Mouse (Mus musculus) layer of hippocampus, postnatal 36 days (tissue): ENCODE measurements at regions not wholly inside any gene's neighbourhood (a gene's known extent, or its start where the extent isn't known, plus 50 kb on each side); places are given as distances from the start of the nearest gene placed in this dataset.

Experiments
- DNase-seq, 2 experiments: peaks; one replicate each; pipeline ENCODE4 v3.0.0; 2022

DNA sequence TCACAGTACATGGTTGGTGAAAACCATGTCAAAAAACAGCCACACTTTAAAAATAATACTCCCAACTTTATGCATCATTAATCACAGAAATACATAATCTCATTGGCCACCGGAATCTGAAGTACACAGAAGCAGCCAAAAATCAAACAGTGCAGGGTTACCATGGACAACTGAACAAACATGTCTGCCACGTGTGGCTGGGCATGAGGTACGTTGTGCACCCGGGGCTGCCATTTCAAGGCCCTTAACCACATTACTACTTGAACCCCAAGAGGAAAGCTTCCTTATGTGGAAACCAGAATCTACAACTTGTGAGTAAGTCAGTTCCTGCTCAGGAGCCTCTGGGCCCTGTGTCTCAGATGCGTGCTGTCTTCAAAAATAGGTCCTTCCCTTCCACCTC, 289.9 kb downstream of the Fam49a start:
- DNase-seq: no peak

DNA sequence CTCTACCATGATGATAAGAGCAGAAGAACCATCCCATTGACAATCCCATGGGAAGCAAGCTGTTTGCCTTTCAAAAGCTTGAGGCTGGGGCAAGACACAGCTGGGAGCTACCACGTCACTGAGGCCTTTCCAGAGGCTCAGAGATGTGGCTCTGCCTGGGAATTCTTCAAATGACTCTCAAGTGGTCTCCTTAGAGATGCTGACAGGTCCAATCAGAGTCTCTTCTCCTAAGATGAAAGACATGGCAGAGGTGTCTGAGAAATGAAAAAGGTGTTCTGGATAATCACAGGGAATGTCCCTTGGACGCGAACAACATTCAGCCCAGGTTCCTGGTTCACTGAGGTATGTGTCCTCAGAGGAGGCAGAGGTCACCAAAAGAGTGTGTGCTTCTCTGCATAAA, 287.7 kb downstream of the Fam49a start:
- DNase-seq: no peak

DNA sequence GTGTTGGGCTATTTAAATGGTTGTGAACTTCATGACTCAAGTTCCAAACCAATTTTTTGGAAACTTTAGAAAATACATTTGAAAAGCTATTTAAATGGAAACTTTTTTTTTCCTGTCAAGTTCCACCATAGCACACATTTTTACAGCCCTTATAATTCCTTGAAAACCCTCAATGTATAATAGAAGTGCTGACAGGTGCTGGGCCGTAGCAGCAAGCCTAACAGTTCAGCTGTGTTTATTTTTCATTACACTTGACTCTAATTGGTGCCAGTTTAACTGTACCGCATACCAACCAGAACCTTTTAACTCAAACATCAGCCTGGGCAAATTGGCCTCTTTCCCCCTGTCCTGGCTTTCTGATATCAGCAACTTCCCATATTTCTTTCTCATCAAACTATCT, 286.7 kb downstream of the Fam49a start:
- no peak for DNase-seq

DNA sequence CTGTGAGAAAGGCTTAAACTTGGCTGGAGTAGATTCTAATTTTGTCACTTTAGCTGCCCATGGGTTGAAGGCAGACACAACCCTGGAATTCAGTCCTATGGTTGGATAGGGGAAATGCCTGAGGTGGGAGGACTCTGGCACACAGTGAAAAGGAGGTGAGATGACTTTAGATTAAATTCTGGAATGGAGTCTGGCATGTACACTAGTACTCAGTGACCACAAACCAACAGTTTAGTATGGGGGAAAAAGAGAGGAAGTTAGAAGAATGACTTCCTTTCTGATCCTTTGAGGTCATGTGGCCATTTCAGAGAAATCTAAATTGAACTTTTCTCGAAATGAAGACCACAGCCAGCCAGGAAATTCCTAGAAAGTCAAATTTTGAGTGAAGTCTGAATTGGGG, 285.5 kb downstream of the Fam49a start:
- DNase-seq: no peak

DNA sequence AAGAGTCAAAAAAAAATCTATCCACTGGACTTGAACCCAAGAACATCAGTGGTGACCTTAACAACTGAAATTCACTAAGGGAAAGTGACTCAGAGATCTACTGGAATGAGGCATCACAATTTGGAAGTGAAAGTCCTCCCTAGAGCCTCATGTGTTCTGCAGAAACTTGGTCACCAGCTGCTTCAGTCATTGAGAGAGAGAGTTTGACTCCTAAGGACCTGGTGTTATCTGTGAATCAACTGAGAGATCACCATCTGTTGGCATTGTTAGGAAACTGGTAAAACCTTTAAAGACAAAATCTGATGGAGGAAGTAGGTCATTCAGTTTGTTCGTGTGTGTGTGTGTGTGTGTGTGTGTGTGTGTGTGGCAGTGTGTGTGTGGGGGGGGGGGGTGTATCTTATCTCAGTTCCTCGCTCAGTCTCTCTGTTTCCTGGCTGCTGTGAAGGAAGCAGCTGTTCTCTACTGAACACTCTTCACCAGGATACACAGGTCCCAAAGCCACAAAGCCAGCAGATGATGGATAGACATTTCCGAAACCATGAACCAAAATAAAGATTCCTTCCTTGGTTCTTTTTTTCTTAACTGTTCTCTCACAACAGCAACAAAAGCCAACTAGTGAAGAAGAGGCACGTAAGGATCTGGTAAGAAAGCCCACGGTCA, 284.6 kb downstream of the Fam49a start:
- DNase-seq: no peak

GRCm38 (mm10) chr12:12541076-12542070, 279.4 kb downstream of the Fam49a start:
- no peak for DNase-seq

DNA sequence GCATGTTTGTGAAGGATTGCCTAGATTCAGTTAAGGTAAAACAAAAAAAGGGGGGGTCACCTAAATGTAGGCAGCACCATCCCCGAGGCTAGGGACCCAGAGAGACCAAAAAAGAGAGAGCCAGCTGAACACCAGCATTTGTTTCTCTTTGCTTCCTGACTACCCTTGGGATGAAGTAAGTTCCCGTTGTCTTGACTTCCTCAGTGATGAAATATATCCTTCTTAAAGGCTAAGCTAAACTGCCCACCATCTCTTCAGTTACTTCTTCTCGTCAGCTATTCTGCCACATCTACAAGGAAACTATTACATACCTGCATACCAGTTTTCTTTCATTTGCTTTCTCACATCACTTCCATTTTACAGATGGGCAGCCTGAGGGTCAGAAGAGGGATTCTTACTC, 277.4 kb downstream of the Fam49a start:
- DNase-seq: no peak

GRCm38 (mm10) chr12:12534779-12535178, 272.8 kb downstream of the Fam49a start:
- no peak for DNase-seq

DNA sequence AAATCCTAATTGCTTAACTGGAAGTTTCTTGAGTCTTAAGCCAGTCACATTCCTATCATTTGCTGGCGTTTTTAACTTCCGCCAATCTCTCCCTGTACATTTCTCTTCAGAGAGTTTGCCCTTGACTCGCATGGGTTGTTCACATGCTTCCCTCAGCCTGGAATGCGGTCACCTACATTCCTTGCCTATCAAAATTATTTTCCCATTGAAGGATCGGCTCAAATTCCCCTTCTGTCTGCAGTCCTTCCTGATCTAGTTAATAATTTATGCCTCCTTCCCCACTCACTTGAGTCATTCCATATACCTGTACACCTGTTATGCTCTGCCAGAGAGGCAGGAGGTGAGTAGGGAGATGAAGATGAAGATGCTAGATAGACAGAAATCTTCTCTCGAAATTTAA, 268.9 kb downstream of the Fam49a start:
- no peak for DNase-seq

GRCm38 (mm10) chr12:12529541-12529940, 267.6 kb downstream of the Fam49a start:
- no peak for DNase-seq

GRCm38 (mm10) chr12:12528478-12528981, 266.6 kb downstream of the Fam49a start:
- DNase-seq: no peak

DNA sequence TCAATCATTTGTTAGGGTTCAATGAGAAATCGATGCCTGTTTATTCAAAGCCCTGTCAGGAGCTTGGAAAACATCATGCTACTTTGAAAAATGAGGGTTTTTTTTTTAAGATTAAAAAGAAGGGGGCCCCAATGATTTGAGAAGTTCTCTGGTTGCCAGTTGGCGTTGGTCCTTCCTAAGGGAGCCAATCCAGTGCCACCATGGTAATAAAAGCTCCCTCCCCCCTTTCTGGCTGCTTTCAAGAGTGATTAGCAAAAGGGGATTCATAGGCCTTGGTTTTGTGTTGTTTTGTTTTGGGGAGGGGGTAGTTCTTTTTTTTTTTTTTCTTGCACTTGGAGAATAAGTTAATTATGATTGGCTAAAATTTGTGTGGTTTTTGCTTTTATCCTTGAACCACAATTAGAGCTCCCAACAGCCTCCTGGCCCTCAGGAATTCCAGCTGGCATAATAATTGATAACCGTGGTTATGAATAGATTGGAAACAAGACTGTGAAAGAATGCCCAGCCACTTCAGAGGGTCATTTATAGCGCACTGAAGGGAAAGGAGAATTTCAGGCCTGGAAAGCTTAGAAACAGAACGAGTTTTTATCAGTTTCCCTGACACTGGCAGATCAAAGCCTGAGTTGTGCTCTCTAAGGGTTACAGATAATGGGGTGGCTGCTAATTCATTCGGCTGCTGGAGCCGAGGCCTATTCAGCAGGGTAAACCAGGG, 266.0 kb downstream of the Fam49a start:
- no peak for DNase-seq

DNA sequence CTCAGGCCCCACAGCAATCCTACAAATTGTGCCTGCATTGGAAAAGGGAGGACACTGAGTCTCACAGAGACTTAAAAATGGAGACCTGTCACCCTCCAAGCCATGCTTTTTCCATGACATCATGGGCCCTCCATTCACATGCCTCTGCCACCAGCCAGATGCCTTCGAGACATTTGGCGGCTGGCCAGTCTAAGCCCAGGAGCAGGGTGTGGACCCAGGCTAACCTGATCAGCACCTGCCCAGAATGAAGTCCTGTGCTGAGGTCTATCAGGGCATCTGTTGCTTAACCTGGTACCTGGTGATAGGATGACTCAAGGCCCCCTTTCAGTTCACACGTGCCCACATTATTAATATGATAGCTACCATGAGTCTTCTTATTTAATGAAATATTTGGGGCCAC, 265.4 kb downstream of the Fam49a start:
- no peak for DNase-seq

DNA sequence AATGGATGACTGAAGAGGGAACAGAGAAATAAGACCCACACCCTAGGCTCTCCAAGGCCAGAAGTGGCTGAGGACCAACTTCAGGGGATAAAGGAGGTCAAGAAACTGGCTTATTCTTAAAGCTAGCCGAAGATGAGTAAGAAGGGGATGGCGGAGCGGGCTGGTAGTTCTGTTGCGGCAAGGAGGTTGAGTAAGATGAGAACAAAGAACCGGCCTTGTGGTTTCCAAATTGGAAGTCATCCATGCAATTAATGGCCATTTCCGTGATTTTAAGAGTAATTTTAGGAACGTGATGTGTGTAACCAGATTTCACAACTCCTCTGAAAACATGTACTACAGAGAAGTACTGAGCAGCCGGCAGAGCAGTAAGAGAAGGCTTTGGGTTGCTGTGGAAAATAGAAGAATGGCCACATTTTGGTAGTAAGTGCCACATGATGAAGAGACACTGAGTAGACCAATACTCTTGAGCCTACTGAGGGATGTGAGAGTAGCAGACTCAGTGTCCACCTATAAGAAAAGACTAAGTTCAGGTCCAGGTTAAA, 258.4 kb downstream of the Fam49a start:
- DNase-seq: no peak

- DNase-seq: no peak
Measured at GRCm38 (mm10) chr12:12518490-12519070, 256.6 kb downstream of the Fam49a start.

DNA sequence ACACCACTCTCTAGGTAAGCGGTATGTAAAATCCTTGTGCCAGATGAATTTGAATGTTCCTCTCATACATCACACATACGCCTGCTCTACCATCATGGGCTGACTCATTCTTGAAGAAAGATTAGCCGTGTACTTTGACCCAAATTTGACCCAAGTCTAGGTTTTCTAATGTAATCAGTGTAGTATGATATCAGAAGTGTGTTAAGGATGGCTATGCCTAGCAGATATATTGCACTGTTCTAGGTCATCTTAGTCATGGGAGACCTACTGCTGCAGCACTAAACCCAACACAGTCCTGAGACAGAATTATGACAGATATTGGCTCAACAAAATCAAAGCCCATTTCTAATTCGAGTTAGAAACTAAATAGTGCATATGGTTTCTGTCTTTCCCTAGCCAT, 255.1 kb downstream of the Fam49a start:
- no peak for DNase-seq

- no peak for DNase-seq
Measured at GRCm38 (mm10) chr12:12510764-12511163, 248.8 kb downstream of the Fam49a start.

GRCm38 (mm10) chr12:12509164-12509937, 247.4 kb downstream of the Fam49a start:
- no peak for DNase-seq

GRCm38 (mm10) chr12:12508487-12509125, 246.7 kb downstream of the Fam49a start:
- DNase-seq: no peak

GRCm38 (mm10) chr12:12506671-12507070, 244.7 kb downstream of the Fam49a start:
- no peak for DNase-seq

DNA sequence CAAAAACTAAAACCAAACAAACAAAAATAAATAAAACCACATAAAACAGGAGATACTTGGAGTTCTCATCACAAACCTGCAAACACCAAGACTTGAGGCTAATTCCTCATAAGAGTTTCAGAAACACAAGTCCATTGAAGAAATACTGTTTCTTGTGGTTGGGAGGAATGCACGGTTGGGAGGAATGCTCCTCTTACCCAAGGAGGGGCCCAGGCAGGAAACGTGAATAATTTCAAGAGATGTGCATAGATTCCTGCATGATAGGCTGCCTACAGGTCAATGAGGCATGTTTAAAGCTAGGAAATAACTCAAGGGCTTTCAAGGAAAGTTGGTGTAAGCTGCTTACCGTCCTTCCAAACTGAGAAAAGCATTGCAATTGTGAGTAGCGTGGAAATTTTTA, 243.7 kb downstream of the Fam49a start:
- no peak for DNase-seq
